Mouse (Mus musculus) thymus, adult 2 months (tissue): Measurements from ENCODE around the gene Sapcd1.

Source experiments
- CTCF ChIP-seq: fragments of 200-500 bp; IDR thresholded peaks from 2 replicates; pipeline ENCODE4 v1.5.1; 2012; ENCODE audit warnings: mild to moderate bottlenecking, control low read depth, low read length, moderate library complexity, borderline replicate concordance; ENCODE audit not compliant: control insufficient read depth, poor library complexity, insufficient read depth; ENCODE audit errors: extremely low read depth
- POLR2A ChIP-seq: fragments of 200-500 bp; IDR thresholded peaks from 2 replicates; pipeline ENCODE4 v1.6.1; 2012; ENCODE audit warnings: mild to moderate bottlenecking, low read length, control low read depth, moderate library complexity; ENCODE audit not compliant: control insufficient read depth, poor library complexity, insufficient read depth; ENCODE audit errors: extremely low read depth

DNA sequence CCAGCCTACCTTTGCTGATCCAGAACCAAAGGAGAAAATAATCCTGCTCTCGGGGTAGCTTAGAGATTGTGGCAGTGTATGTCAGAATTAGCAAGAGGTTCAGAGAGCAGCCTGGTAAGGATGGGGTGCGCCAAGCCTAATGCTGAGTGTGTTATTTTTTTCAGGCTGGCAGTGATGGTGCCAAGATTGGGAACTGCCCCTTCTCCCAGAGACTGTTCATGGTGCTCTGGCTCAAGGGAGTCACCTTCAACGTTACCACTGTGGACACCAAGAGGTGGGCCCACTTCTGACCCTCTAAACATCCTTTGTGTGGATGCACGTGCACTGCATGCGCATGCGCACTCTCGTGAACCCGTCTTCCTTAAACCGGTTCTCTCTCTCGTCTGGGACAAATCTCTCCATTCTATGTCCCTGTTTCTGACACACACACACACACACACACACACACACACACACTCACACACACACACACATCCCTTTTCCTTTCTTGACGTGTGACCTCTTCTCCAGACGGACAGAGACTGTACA, 24.5 kb upstream of the Sapcd1 start:
- TF ChIP-seq POLR2A = no peak
- TF ChIP-seq CTCF = no peak
